Mouse (Mus musculus): ENCODE measurements around the gene Tubgcp2.

- TF ChIP-seq CTCF (IDR thresholded peaks at IDR 0.05; ENCODE audit: low read depth), result no peak
- no peak for TF ChIP-seq EP300 (IDR thresholded peaks at IDR 0.05; ENCODE audit: low read depth)
Measured at GRCm38 (mm10) chr7:139951991-139952633, 84.4 kb downstream of the Tubgcp2 start.

Measured in liver, postnatal 0 days (tissue).